Mouse (Mus musculus) gastrocnemius, postnatal 10 days (tissue): ENCODE results near the gene Kars. TPM values are rescaled to one million over a fixed set of nuclear protein-coding genes. Genes with fewer than 3 reads are reported as not detected.

Experiments used
- DNase-seq: peaks from one replicate; pipeline ENCODE4 v3.0.0; 2021; ENCODE audit warnings: mixed read lengths
- total RNA-seq, 2 experiments: library from RNA; stranded (reverse); gene quantifications; 2 replicates each; pipeline ENCODE4 v1.2.3; 2021

Gene Kars
- total RNA-seq, 2 experiments from 2014 or later: 114 to 119 TPM

DNA sequence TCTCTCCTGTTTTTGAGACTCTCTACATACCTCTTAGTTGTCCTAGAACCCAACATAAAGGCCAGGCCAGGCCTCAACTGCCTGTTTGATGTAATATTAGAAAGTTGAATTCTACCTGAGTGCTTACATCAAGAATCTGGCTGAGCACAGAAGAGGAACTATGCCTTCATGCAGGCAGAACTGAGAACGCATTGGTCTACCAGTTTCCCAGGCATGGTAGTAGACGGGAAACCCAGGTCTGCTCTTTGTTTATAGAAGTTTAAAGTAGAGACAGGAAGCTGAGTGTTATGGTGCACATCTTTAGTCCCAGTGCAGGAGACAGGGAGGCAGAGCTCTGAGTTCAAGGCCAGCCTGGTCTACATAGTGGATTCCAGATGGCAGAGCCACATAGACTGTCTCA lies 64.0 kb downstream of the Kars start:
- DNase-seq: no peak

DNA sequence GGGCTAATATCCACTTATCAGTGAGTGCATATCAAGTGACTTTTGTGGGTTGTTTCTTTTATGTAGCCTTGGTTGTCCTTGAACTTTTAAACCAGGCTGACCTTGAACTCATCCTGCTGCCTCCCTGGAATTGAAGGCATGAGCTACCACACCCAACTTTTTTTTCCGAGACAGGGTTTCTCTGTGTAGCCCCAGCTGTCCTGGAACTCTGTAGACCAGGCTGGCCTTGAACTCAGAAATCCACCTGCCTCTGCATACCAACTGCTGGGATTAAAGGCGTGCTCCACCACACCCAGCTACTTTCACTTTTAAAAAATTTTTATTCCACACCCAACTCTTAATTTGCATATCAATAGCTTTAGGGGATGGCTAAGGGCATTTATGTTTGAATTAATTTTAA lies 67.6 kb downstream of the Kars start:
- no peak for DNase-seq

Other genes with a start within 250 kb of the Kars start
- gene Cfdp1, start 157.0 kb downstream of the Kars start, total RNA-seq: 10 to 100 TPM; 33.3 to 43.3 TPM
- 1 to 10 TPM; 1.8 to 2.3 TPM for gene Tmem170, start 134.6 kb downstream of the Kars start, total RNA-seq
- gene Chst5, start 100.9 kb downstream of the Kars start, total RNA-seq: 1 to 10 TPM; 2.8 to 3.3 TPM
- gene Tmem231, start 77.4 kb downstream of the Kars start, total RNA-seq: 1 to 10 TPM; 1.6 to 1.9 TPM
- 10 to 100 TPM; 74.8 to 81.4 TPM for gene Gabarapl2, start 70.6 kb downstream of the Kars start, total RNA-seq
- gene Adat1, start 19.0 kb downstream of the Kars start, total RNA-seq: 1 to 10 TPM; 1.4 to 2.1 TPM
- 10 to 100 TPM; 11.3 to 13.5 TPM for gene Terf2ip, start 75 bp upstream of the Kars start, total RNA-seq
- gene Gm6793, start 3.7 kb upstream of the Kars start, total RNA-seq: not detected